Mouse (Mus musculus): ENCODE results near the gene 4930519G04Rik.
A peak's percentile ranks its signal among the peaks of the same experiment; 100 is the strongest.
"Not testable (repeated sequence)": the region's sequence is repeated elsewhere in the genome, so short reads cannot be mapped to it uniquely, and the experiment has no call there.

4930519G04Rik gene

DNA sequence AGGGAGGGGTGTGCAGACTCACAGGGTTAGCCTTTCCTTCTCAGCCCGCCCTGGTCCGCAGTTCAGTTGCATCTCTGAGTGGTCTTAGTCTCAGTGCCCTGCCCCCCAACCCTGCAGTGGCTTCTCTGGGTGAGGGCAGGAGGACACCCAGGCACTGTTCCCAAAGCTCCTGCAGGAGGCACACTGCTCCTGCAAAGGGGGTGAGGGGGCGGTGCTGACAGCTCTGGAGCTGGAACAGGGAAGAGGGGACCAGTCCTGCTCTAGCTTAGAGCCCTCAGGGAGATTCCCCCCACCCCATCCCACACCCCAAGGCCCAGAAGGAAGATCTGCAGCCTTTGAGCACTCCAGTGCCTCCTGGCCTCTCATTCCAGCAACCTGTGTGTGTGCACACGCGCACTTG lies 10.8 kb upstream of the 4930519G04Rik start:
- no peak for DNase-seq

DNA sequence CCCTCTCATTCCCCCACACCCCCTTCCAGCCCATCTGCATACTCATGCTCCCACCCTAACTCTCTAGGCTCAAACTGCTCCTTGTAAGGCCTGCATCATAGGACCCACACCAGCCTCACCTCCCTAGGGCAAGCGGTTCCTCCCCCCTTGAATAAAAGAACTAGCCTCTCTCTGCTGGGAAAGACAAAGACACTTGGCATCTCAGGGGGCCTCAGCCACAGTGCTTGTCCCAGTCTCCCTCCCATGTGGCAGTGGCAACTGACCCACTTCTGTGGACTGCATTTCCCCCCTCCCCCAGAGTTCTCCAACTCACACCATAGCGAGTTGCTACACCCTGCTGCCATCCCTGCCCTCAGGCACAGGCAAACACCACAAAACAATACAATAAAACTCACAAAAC lies 9.1 kb upstream of the 4930519G04Rik start:
- not testable (repeated sequence) for DNase-seq

DNA sequence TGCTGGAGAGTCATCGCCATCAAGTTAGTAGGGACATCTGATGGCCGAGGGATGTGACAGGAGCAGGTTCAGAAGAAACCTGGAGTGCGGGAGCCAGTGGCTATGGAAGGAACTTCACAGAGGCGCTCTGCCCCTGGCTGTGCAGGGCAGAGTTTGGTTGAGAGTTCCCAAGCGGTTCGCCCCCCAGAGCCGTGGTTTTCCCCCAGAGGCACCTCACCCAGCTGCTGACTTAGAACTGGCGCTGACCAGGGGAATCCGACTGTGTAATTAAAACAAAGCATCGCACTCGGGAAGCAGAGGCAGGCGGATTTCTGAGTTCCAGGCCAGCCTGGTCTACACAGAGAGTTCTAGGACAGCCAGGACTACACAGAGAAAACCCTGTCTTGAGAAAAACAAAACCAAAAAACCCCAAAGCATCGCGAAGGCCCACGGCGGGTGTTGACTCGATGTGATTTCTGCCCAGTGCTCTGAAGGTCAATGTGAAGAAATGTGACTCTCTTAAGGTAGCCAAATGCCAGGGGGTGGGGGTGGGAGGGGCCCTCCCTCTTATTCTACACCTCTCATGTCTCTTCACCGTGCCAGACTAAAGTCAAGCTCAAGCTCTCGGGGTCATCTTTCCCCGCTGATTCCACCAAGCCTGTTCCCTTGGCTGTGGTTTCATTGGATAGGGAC lies 1.8 kb upstream of the 4930519G04Rik start:
- no peak for DNase-seq

DNA sequence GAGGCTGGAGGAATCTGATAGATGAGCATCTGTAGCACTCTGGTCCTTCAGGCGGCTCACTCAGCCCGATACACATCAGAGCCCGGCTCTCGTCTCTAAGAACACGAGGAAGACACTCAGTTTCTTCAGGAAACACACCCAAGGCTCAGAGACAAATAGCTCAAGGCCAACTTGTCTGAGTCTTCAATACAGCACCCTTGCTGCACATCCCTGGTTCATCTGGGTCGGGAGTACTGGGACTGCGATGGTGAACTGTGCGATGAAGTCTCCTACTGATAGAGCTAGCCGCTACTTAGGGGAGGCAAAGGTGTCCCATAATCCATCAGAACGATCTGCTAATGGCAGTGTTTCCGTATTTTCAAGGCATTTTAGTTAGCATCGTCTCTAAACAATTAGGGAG lies 5.1 kb downstream of the 4930519G04Rik start, which contains the start of gene Gm9936:
TSS of gene Gm9936 (minus strand) at position 101 of the 400 bp plus-strand sequence.
- no peak for DNase-seq

DNA sequence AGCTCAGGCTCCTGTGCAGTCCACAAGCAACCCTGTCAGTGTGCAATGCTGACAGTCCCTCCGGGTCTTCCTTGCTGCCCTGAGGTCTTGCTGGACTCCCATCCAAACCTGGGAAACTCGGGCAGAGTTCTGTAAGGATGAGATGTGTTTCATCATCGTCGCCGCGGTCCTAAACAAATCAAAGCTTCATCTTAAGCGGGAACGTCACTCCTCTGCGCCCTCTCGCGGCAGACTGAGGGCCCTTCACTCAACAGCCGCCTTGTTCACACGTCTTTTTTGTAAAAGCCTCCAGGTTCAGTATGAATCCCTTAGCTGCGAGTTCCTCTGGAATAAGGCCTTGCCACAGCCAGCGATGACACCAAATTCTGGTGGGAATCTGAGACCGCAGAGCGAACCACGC lies 5.8 kb downstream of the 4930519G04Rik start:
- peak; percentile 86 to 90 for DNase-seq

DNA sequence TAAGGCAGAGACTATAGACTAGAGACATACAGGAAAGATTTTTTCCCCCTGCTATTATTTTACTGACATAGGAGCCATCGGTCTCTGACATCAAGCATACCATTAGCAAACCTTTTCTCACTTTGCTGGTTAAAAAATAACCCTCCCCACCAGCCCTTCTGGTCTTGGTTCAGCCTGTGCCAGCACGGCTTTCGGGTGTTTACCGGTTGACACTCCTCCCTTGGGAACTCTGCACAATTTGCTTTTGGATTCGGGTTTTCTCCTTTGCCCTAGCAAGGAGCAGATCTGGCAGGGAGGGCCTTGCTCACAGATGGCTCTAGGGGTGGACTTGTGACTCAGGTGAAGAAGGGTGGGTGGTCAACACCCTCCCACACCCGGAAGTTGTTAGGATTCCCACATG lies 8.3 kb downstream of the 4930519G04Rik start:
- DNase-seq: no peak

DNA sequence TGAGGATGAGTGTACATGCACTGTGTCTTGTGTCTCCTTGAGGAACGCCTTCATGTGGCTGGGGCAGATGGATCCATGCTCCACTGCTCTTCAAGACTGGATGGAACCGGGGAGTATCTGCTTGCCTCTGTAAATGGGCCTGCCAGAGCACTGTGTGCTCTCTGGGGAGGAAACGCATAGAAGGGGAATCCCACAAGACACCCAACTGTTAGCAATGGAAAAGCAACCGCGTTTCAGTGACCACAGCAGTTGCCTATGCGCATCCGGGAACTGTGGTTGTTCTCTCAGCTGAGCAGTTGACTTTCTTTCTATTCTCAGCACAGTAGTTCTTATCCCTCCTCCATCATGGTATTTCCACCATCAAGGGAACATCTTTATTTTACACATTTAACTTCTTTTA lies 11.3 kb downstream of the 4930519G04Rik start:
- DNase-seq: no peak

DNA sequence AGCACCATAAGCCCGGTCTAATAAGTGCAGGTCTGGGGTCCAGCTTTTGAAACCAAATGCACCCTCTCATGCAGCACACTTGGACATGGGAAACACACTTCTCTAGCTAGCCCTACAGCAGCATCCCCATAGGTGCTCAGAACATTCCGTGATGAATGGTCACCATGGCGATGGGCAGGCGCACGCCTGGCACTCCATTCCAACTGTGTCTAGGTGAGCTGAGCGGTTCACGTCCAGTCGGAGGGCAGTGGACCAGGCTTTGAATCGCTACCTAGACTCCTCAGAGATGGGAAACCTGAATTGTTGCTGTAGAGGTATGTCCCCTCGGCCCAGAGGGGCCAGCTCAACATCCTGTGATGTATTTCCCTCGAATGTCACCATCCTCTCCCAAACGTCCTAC lies 11.8 kb downstream of the 4930519G04Rik start:
- DNase-seq: no peak

DNA sequence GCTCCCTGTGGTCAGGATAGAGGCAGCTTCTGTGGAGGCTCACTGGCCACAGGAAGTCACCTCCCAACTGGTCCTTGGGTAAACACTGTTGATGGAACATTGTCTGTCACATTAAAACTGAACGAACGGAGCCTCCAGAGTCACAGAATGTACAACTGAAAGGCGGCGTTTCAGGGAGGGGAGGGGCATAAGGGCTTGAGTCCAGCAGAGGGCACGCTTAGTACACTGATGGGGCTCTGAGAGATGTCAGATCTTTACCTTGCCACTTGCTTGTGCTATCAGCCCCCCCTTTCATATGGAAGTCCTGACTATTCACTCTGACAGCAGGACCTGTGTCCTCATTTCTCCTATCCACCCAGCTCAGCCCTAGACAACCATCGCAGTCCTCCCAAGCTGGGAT lies 22.4 kb downstream of the 4930519G04Rik start:
- DNase-seq: peak in 1 of 2 experiments; percentile 16

DNA sequence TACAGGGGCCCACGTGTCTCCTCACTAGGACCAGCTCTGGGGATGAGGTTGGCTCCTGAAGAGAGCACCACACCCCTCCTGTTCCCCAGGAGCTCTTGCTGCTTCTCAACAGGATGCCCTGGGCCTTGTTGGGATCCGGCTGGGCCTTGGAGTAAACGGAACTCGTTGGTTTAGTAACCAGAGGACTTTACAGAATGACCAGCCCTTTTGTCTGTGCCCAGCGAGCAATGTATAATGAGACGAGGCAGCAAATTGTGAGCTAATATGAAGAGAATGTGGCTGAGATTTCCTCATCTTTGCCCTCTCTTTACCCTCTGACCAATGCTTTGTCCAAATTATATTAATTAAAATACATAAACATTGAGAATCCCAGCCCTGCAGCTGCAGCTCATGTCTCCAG lies 22.9 kb downstream of the 4930519G04Rik start:
- DNase-seq: no peak

DNA sequence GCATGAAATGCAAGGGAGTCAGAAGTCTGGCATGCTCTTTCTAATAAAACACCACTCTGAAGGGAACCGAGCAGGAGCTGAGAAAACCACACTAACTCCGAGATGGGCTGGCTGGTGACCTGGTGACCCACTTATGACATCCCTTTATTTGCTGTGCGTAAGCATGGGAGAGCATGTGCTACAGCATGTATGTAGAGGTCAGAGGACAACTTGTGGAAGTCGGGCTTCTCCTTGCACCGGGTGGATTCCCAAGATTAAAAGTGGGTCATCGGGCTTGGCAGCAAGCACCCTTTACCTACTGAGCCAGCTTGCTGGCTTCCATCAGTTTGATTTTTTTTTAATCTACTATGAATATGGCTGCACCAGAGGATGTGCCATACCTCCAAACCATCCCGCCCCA lies 24.0 kb downstream of the 4930519G04Rik start:
- DNase-seq: no peak

DNA sequence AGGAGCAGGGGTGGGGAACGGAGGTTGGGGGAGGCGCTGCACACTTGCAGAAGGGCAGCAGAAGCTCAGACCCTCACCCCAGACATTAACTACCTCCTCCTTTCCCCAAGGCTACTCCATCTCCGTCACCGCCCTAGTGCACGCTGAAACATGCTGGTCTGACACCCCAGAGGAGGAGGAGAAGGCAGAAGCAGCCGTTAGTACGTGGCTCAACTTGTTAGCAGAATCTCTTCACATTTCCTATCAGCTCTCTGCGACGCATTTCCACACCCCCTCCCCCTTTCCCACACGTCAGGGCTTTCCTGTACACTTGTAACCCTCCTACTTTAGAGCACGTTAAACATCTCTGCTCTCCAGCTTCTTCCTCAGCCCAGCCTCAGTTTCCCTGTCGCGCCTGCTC lies 25.9 kb downstream of the 4930519G04Rik start:
- no peak for DNase-seq

DNA sequence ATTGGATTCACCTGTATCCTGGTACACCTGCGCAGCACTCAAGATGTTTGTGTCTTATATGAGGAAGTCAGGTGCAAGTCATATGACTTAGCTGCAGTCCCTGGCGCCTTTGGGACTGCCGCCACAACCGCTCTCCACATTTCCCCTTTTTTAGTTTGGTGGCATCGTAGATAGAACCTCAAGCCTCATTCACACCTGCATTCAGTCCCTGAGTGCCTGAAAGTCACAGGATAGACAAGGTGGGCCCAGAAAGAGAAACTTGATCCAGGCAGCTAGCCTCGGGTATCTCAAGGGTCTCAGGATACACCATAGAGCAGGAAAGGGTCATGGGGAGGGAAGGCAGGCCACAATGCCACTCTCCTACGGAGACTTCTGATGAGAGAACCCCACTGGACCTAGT lies 28.9 kb downstream of the 4930519G04Rik start:
- not testable (repeated sequence) for DNase-seq

DNA sequence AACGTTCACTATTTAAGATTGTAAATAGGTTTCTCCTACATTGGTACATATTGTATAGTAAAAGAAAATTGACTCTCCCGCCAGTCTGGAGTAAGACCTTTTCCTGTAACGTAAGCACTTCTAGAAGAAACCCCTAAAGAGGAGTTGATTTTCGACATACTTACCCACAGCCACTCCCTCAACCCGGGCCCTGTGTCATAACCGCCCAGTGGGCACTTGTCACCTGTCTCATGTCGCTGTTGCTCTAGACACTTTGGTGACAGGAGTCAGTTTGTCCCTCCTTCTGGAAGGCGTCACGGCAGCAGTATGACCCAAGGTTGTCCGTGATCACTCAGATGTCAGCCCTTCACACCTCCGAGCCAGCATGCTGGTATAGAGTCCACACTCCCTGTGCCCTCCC lies 29.6 kb downstream of the 4930519G04Rik start:
- no peak for DNase-seq

DNA sequence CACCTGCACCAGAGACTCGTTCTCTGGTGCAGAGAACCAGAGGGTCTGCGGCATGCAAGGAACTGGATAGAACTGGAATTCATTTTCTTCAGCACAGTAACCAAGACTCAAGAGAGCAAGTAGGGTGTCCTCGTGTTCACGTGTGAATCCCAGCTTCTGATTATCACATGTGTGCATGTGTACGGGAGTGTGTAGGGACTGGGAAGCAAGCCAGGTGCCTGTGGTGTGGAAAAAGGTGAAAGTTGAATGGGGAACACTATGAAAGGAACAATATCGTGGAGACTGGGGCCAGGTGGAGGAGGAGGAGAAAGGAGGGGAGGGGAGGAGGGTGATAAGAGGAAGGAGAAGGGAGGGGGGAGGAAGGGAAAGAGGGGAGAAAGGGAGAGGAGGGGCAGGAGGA lies 33.3 kb downstream of the 4930519G04Rik start:
- DNase-seq: no peak

DNA sequence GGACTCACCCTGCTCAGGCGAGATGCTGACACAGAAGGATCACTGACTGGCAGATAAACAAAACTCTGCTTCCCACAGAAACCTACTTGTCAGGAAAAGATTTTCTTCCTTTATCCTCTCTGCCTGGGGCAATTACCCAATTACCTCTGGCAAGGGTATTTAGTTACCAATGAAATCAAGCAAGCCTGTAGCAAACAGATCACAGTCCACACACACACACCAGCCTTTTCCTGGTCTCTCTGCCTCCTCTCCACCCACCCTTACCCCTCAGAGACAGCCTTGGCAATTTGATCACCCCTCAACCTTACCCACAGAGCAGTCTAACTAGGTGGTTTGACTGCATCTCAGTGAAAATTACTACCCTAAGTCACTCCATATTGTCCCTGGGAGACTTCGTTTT lies 35.5 kb downstream of the 4930519G04Rik start:
- DNase-seq: no peak

DNA sequence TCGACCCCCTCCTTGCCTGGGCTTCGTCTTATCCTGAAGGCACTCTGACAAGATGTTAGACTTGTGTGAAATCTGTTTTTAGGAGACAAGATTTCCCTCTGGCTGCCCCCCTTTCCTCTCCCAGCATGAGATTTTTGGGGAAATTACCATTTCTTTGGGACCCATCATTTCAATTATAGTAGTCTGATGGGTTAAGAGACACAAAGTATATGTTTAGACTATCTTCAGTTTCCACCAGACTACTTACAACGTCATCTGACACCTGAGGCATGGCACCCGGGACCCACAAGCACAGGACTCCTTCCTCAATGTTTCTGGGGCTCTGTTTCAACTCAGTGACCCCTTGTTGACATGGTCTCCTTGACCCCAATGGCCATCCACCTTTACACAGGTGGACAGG lies 42.1 kb downstream of the 4930519G04Rik start:
- no peak for DNase-seq

DNA sequence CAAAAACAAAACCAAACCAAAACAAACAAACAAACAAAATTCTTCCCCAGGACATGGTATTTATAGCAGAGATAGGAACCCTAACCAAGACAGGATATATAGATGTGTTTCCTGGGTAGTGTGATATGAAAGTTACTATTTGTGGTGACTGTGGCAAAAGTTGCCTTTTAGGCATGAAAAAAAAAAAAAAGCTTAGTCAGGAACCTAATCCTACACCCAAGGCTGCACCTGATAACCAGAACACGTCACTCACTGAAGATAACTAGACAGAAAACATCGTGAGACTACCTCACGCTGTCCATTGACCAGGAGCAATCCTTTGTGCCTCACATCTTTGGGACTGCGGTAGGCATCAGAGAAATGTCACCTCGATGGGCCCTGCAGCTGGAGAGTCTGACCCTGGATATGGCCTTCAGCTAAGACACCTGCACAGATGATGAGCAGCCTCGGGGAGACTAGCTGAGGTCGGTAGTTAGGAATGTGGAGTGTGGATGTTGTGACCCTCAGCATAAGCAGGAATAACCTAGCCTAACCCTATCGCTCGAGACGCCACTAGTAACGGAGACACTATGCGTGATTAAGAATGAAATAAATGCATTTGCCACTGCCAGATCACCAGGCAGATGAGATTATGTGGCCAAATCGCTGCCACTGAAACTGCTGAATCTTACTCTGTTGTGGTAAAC lies 43.4 kb downstream of the 4930519G04Rik start, which contains the start of gene Oasl2:
TSS of gene Oasl2 (plus strand) at position 249 of the 686 bp plus-strand sequence.
- no peak for DNase-seq

DNA sequence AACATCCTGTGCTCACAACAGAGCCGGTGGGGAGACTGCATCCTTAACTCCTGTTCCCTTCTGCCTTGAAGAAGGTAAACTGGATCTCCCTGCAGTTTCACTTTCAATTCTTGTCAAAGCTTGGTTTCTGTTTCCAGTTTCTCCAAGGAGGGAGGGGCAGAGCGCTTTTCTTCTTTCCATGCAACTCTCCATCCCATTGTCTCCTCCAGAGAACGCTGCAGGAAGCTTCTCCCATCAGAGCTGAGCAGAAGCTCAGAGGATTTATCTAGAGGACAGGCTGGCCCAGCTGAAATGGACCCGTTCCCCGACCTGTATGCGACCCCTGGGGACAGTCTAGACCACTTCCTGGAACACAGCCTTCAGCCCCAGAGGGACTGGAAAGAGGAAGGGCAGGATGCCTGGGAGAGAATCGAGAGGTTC lies 43.9 kb downstream of the 4930519G04Rik start:
- no peak for DNase-seq

DNA sequence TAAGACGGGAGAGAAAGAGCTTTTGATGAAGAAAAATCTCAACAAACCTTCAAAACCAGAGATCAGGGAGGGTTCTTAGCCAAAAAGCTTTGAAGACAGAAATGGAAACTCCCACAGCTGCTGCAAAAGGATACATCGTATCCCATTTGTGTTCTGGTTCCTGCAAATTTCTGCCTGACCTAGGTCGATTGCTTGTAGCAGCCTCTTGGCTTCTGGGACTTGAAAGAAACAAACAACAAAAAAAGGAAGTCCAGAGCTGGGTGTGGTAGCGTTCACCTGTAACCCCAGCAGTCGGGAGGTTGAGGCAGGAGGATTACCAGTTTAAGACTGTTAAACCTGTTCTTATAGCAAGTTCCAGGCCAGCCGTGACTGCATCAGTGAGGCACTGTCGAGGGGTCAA lies 45.4 kb downstream of the 4930519G04Rik start:
- DNase-seq: no peak

DNA sequence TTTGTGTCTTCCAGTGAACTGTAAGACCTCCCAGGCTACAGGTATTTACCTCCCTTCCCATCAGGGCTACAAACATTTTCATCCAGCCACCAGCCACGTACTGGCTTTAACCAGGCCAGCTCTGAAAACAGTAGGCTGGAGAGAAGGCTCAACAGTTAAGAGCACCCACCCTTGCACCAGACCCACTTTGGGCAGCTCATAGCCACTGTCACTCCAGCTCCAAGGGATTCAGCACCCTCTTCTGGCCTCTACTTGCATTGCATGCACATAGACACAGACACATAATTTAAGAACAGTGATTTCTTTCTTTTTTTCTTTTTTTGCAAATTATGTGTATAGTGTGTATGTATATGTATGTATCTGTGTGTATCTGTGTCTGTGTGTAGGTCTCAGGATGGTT lies 48.9 kb downstream of the 4930519G04Rik start:
- peak; percentile 20 to 56 for DNase-seq

DNA sequence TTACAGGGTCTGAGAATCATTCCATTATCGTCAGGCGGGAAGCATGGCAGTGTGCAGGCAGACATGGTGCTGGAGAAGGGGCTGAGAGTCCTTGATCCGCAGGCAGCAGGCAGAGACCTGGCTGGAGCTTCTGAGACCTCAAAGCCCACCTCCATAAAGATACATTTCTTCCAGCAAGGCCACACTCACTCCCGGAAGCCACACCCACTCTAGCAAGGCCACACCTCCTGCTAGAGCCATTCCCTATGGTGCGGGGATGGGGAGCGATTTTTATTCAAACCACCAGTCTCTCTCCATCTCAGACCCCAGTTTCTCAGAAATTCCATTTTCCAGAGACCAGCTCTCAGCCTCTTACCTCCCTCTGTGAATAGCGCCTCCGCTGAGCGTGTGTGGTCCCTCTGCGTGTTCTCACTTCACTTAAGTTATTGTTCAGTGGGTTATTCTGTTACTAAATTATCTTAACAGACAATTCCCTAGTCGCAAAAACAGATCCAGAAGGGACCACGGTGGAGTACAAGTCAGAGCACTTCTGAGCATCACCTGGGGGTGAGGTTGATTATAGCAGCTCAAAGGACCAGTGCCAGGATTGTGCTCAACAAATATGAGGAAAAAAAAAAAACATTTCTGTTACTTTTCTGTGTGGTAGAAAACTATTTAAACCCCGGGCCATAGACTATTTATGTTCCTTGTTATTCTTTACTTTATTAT lies 55.3 kb downstream of the 4930519G04Rik start:
- no peak for DNase-seq

DNA sequence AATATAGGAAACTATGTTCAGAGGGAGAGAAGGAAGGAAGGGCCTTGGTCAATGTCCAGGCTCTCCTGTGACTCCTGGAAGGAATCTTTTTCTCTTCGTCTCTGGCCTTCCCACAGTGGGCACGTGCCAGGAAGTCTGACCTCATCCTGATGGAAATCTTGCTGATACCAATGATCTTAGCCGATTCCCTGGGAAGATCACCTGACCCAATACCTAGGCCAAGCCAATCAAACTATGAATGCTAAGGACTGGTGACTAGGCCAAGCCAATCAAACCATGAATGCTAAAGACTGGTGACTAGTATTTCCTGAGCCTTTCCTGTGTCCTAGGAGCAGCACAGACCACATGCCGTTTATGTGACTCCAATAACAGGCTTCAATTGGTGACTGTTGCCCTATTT lies 60.2 kb downstream of the 4930519G04Rik start:
- DNase-seq: no peak

DNA sequence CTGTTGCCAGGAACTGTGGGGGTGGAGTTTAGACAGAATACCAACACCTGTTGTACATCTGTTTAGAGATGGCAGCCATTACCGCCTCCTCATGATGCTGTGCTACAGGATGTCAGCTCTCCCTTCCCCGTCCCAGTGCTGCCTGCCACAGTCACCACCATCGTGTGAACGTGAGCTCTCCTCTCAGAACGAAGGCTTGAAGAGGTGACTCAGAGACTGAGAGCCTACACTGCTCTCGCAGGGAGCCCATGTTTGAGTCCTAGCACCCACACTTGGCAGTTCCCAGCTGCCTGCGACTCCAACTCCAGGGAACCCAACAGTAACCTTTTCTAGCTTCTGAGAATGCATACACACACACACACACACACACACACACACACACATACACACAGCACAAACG lies 61.4 kb downstream of the 4930519G04Rik start:
- no peak for DNase-seq

All from cerebellum, postnatal 25 days (tissue).